Mouse (Mus musculus): ENCODE results near the gene Dgcr2. TPM values are rescaled to one million over a fixed set of nuclear protein-coding genes. Genes with fewer than 3 reads are reported as not detected.

Dgcr2 gene
- polyA plus RNA-seq, 1 experiment from 2014 or later = 97.9 TPM

GRCm38 (mm10) chr16:17802839-17803674 is 95.3 kb downstream of the Dgcr2 start:
- Histone ChIP-seq H3K9me3 (no peaks in the 10 kb centered on the region), H3K9ac (peak overlapping the region; percentile 29; the same call in 1 of the 2 replicates), H3K27me3 (peaks cover 93% of the 10 kb centered on the region), H3K4me2 (peak overlapping the region; percentile 52), H3K27ac (no peak overlapping the region), H3K4me3 (replicated peaks) (peak overlapping the region; percentile 33), H3K4me1 (peaks cover 62% of the 10 kb centered on the region), H3K36me3 (replicated peaks) (no peaks in the 10 kb centered on the region)
- WGBS = 1% methylated on average over 83 of the region's 83 CpGs
- no peak for ATAC-seq (ENCODE audit: low FRiP score)

DNA sequence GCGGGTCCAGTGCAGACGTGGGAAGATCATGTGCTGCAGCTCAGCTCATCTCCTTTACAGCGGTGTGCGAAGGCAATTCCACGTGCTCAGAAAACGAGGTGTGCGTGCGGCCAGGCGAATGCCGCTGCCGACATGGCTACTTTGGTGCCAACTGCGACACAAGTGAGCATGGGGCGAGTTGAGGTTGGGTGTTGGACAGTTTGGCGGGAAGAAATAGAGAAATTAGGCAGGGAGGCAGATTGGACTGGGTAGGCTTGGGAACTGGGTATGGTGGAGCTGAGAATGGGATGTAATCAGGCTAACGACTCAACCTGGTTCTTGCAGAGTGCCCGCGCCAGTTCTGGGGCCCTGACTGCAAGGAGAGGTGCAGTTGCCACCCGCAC is 95.9 kb downstream of the Dgcr2 start:
- H3K4me1 ChIP-seq = peaks cover 60% of the 10 kb centered on the region
- H3K4me3 ChIP-seq (replicated peaks) = peak overlapping the region; percentile 33
- 4% methylated on average over 18 of the region's 18 CpGs for WGBS
- H3K9me3 ChIP-seq = no peaks in the 10 kb centered on the region
- H3K27me3 ChIP-seq = peaks cover 97% of the 10 kb centered on the region
- ATAC-seq (ENCODE audit: low FRiP score) = no peak
- H3K9ac ChIP-seq = peak overlapping the region; percentile 29; the same call in 1 of the 2 replicates
- peak overlapping the region; percentile 52 for H3K4me2 ChIP-seq
- no peak overlapping the region for H3K27ac ChIP-seq
- H3K36me3 ChIP-seq (replicated peaks) = no peaks in the 10 kb centered on the region

GRCm38 (mm10) chr16:17801777-17802455 is 96.4 kb downstream of the Dgcr2 start:
- WGBS = 6% methylated on average over 7 of the region's 7 CpGs
- H3K4me3 ChIP-seq (replicated peaks) = no peak overlapping the region
- no peak for ATAC-seq (ENCODE audit: low FRiP score)
- H3K9ac ChIP-seq = no peak overlapping the region
- no peak overlapping the region for H3K27ac ChIP-seq
- no peak overlapping the region for H3K4me2 ChIP-seq
- H3K9me3 ChIP-seq = no peaks in the 10 kb centered on the region
- peaks cover 62% of the 10 kb centered on the region for H3K4me1 ChIP-seq
- no peaks in the 10 kb centered on the region for H3K36me3 ChIP-seq (replicated peaks)
- H3K27me3 ChIP-seq = peaks cover 100% of the 10 kb centered on the region

- no peak overlapping the region for H3K4me3 ChIP-seq (replicated peaks)
- no peaks in the 10 kb centered on the region for H3K9me3 ChIP-seq
- H3K4me2 ChIP-seq = no peak overlapping the region
- peaks cover 99% of the 10 kb centered on the region for H3K27me3 ChIP-seq
- ATAC-seq (ENCODE audit: low FRiP score) = no peak
- H3K27ac ChIP-seq = no peak overlapping the region
- no peaks in the 10 kb centered on the region for H3K36me3 ChIP-seq (replicated peaks)
- peaks cover 49% of the 10 kb centered on the region for H3K4me1 ChIP-seq
- no peak overlapping the region for H3K9ac ChIP-seq
Observed at GRCm38 (mm10) chr16:17799584-17799983, 98.8 kb downstream of the Dgcr2 start.

- Histone ChIP-seq H3K9me3 (no peaks in the 10 kb centered on the region), H3K9ac (peak overlapping the region; percentile 34; the same call in 1 of the 2 replicates), H3K4me3 (replicated peaks) (peak overlapping the region; percentile 50), H3K36me3 (replicated peaks) (0 out of 2 replicates have a peak, but pooled peaks cover 5% of the 10 kb centered on the region), H3K4me1 (peaks cover 39% of the 10 kb centered on the region), H3K27ac (0 out of 2 replicates have a peak overlapping the region, but pooled peaks have one; percentile 11), H3K27me3 (peaks cover 88% of the 10 kb centered on the region), H3K4me2 (peak overlapping the region; percentile 86)
- ATAC-seq (ENCODE audit: low FRiP score) = 0 out of 2 replicates have a peak, but pooled peaks have one; percentile 20
- 3% methylated on average over 37 of the region's 45 CpGs for WGBS
Observed at GRCm38 (mm10) chr16:17798321-17799180, 99.8 kb downstream of the Dgcr2 start.

GRCm38 (mm10) chr16:17797812-17798311 is 100.5 kb downstream of the Dgcr2 start:
- Histone ChIP-seq H3K4me1 (peaks cover 32% of the 10 kb centered on the region), H3K4me3 (replicated peaks) (peak overlapping the region; percentile 50), H3K9ac (peak overlapping the region; percentile 70; the same call in 1 of the 2 replicates), H3K4me2 (peak overlapping the region; percentile 86), H3K36me3 (replicated peaks) (peaks cover 10% of the 10 kb centered on the region), H3K9me3 (no peaks in the 10 kb centered on the region), H3K27me3 (peaks cover 82% of the 10 kb centered on the region), H3K27ac (0 out of 2 replicates have a peak overlapping the region, but pooled peaks have one; percentile 11)
- ATAC-seq (ENCODE audit: low FRiP score) = no peak
- 4% methylated on average over 29 of the region's 29 CpGs for WGBS

DNA sequence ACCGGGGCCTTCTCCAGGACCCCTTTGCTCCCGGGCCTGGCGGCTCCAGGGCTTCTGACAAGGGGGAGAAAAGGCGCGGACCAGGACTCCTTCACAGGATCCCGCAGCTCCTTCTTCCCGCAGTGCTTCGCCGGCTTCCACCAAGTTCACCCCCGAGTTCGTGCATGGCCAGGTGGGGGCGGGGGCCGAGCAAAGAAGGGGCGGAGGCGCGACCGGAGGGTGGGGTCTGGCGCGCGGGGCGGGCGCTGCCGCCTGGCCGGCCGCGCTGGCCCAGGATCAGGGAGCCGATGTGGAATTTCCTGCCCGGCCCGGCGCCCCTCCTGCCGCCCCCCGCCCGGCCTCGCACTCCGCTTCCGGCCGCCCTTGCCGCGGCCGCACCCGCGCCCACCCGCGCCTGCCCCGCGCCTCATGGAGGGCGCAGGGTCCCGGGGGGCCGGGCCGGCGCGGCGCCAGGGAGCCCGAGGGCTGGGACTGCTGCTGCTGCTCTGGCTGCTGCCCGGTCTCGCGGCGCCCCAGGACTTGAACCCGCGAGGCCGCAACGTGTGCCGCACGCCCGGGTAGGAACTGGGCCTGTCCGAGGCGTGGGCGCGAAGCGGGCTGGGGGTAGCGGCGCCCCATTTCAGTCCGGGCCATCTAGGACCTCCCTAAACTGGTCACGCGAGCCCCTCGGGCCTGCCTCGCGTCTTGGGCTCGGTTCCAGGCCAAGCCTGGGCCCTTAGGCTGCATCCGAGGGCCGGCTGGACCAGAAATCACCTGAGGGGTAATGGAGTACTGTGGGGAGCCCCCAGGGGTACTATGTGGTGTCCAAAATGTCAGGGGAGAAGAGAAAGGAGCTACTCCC is 101.2 kb downstream of the Dgcr2 start, which contains the start of gene Scarf2:
Gene Scarf2, plus strand, starts transcription at position 312 of the 841 bp plus-strand sequence.
- H3K27ac ChIP-seq = peak within 1 kb of the TSS; percentile 59; the same call in 1 of the 2 replicates
- peaks cover 75% of the 10 kb centered on the region for H3K27me3 ChIP-seq
- no peaks in the 10 kb centered on the region for H3K9me3 ChIP-seq
- H3K36me3 ChIP-seq (replicated peaks) = peaks cover 17% of the 10 kb centered on the region
- ATAC-seq (ENCODE audit: low FRiP score) = peak; percentile 36; the same call in 1 of the 2 replicates
- WGBS = 1% methylated on average over 69 of the region's 81 CpGs
- H3K4me1 ChIP-seq = peaks cover 25% of the 10 kb centered on the region
- peak within 1 kb of the TSS; percentile 86 for H3K4me2 ChIP-seq
- H3K9ac ChIP-seq = peak within 1 kb of the TSS; percentile 70
- peak within 1 kb of the TSS; percentile 50 for H3K4me3 ChIP-seq (replicated peaks)

DNA sequence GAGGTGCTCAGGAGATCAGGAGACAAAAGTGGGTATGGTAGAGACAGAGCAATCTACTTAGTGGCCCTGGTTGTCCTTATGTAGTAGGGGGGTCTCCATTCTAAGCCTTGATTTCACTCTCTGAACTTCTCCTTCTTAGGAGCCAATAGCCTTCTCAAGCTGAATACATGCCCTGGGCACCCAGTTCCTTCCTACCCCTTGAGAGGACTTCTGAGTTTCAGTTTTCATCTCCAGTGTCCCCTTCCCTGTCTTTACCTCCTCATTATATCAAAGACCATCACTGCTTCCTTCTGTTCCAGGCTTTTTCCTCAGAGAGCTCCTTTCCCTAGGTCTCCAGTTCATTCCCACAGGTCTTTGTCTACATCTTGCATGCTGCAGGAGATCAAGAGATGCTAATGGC is 101.8 kb downstream of the Dgcr2 start:
- Histone ChIP-seq H3K9me3 (no peaks in the 10 kb centered on the region), H3K9ac (peak overlapping the region; percentile 70; the same call in 1 of the 2 replicates), H3K27ac (no peak overlapping the region), H3K4me1 (peaks cover 22% of the 10 kb centered on the region), H3K4me2 (peak overlapping the region; percentile 86), H3K27me3 (peaks cover 68% of the 10 kb centered on the region), H3K36me3 (replicated peaks) (peaks cover 23% of the 10 kb centered on the region), H3K4me3 (replicated peaks) (peak overlapping the region; percentile 50)
- ATAC-seq (ENCODE audit: low FRiP score) = no peak

- Histone ChIP-seq H3K4me2 (no peak overlapping the region), H3K36me3 (replicated peaks) (peaks cover 31% of the 10 kb centered on the region), H3K9me3 (no peaks in the 10 kb centered on the region), H3K27me3 (peaks cover 59% of the 10 kb centered on the region), H3K27ac (no peak overlapping the region), H3K4me1 (peaks cover 22% of the 10 kb centered on the region), H3K4me3 (replicated peaks) (no peak overlapping the region), H3K9ac (no peak overlapping the region)
- WGBS = 61% methylated on average over 5 of the region's 5 CpGs
- ATAC-seq (ENCODE audit: low FRiP score) = no peak
Observed at GRCm38 (mm10) chr16:17795643-17796042, 102.7 kb downstream of the Dgcr2 start.

- 86% methylated on average over 4 of the region's 4 CpGs for WGBS
Observed at GRCm38 (mm10) chr16:17794047-17794446, 104.3 kb downstream of the Dgcr2 start.

DNA sequence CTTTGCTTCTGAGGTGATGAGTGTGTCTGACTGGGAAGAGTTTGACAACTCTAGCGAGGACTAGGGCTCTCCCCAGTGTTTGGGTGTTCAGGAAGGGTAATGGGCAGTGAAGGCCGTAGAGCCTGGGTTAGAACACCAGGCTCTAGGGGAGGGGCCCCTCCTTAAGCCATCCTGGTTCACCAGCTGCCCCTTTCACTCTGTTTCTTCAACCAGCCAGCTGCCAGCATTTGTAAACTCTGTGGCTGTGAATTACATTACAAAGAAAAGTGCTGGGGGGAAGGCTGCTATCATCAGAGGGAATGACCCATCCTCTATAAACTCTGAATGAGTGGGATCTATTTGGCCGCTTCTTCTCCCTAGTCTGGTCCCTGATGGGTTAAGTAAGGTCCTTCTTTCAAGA is 105.6 kb downstream of the Dgcr2 start:
- H3K36me3 ChIP-seq (replicated peaks) = peaks cover 52% of the 10 kb centered on the region
- 71% methylated on average over 3 of the region's 3 CpGs for WGBS

More at GRCm38 (mm10) chr16:17794047-17794446, 104.3 kb downstream of the Dgcr2 start:
- no peak for ATAC-seq (ENCODE audit: low FRiP score)
- Histone ChIP-seq H3K9me3 (no peaks in the 10 kb centered on the region), H3K4me1 (peaks cover 22% of the 10 kb centered on the region), H3K27ac (no peak overlapping the region), H3K9ac (no peak overlapping the region), H3K4me2 (no peak overlapping the region), H3K4me3 (replicated peaks) (no peak overlapping the region), H3K36me3 (replicated peaks) (peaks cover 45% of the 10 kb centered on the region), H3K27me3 (peaks cover 43% of the 10 kb centered on the region)

More for the DNA sequence above, 105.6 kb downstream of the Dgcr2 start:
- Histone ChIP-seq H3K4me1 (peaks cover 11% of the 10 kb centered on the region), H3K4me3 (replicated peaks) (no peak overlapping the region), H3K9ac (no peak overlapping the region), H3K27me3 (peaks cover 30% of the 10 kb centered on the region), H3K4me2 (no peak overlapping the region), H3K9me3 (no peaks in the 10 kb centered on the region), H3K27ac (no peak overlapping the region)
- ATAC-seq (ENCODE audit: low FRiP score) = no peak

All from forebrain, embryonic 12.5 days (tissue).